Mouse (Mus musculus) ovary, adult 18-20 months (tissue): ENCODE data around the gene Egln3.

Experiments used
- DNase-seq: peaks from one replicate; pipeline ENCODE4 v3.0.0; 2022; ENCODE audit warnings: low spot score, mixed read lengths

Gene Egln3

GRCm38 (mm10) chr12:54203656-54204045 lies at the start of gene Egln3:
TSS of gene Egln3 (minus strand) at chr12:54203860.
- peak; percentile 74 for DNase-seq

DNA sequence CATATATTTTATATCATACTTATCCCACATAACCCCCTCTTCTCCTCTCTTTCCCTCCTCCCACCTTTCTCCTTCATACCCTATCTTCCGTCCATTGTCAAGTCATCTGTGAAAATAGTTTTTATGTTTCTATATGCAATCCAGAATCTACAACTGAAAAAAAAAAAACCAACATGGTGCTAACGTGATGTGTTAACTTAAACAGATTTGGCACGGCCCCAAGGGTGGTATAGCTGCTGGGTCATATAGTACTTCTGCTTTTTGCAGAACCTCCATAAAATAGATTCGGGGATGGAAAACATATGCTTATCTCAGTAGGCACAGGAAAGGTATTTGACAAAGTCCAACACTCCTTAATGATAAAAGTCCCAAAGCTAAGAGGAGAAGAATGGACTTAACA lies 49.8 kb upstream of the Egln3 start:
- no peak for DNase-seq

DNA sequence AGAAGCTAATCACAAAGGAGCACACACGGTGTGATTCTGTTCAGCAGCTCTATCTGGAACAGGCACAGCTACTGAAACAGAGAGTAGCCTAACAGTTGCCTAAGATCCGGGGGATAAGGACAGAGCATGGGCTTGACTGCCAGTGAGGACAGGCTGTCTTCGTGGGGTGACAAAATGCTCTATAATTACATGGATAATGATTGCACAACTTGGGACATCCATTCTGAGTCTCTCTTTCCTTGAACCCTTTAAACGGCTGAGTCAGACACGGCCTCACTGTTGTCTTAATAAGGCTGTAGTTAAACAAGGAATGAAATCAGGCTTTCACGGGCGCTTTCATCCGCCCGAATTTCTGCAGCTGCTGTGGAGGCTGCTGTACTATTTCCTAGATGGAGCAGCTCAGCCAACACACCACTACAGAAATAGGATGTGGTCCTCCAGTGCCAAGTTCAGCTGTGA lies 48.3 kb upstream of the Egln3 start:
- DNase-seq = no peak

DNA sequence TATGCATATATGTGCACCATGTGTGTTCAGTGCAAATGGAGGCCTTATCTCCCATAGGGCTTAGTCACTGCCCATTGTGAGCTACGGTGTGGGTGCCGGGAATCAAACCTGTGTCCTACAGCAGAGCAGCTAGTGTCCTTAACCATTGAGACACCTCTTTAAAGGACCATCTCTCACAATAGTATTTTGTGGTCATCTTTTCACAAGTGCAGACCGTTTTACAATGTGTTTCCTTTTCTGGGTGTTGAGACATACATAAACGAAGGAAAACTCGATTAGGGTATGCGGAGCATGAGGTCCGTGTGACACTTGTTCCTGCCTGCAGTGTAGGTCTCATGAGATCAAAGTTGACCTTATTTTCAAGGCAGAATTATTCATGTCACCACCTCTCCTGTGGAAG lies 44.2 kb upstream of the Egln3 start:
- no peak for DNase-seq

DNA sequence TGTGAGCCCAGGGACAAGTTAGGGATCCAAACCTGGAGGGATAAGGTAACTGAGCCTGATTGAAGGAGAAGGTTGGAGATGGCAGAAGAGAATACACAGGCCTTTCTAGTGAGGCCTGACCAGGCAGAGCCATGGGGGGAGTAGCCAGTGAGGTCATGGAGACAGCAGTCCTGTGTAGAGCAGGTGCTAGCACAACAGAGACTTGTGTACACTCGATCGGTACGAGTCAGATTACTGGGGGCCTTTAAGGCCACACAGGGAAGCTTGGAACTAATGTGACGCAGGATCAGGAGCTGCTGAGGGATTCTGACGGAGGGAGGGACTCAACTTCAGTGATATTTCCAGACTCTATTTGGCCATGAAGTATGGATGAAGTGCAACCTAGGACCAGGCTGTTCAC lies 39.5 kb upstream of the Egln3 start:
- no peak for DNase-seq

DNA sequence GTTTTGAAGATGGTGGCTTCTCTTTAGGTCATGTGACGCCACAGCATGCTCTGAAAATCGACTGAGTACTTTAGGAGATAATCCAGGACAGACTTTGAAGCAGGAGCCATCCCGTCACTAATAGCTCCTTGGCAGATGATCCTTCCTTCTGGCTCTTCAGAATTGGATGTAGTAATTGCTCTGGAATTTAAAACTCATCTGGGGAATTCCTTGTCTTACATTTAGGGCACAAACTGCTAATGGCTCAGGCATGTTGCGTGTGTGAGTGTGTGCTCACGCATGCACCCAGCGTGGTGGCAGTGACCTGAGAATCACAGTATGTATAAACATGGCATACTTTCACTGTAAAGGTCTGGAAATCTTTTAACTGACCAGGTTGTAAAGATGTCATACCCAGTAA lies 38.3 kb upstream of the Egln3 start:
- no peak for DNase-seq

- DNase-seq = no peak
These were observed 30.1 kb upstream of the Egln3 start for GRCm38 (mm10) chr12:54233794-54234193.

GRCm38 (mm10) chr12:54232996-54233603 lies 29.4 kb upstream of the Egln3 start:
- no peak for DNase-seq

DNA sequence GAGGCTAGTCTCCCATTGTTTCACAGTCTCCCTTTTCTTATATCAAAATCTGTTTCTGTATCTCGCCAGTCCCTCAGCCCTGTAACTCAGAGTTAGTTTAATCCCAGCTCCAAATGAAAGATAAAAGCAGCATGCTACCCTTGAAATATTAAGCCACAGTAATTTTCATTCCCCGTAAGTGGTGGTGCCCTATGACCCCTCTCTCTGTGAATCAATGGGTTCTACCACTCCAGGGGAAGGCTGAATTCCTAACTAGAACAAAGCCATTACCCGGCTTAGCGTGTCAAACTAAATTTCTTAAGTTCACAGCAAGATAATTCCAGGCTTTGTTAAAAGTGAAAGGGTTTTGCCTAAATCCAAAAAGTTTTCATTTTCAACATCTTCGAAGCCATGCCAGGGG lies 28.8 kb upstream of the Egln3 start:
- no peak for DNase-seq

GRCm38 (mm10) chr12:54227551-54227950 lies 23.9 kb upstream of the Egln3 start:
- DNase-seq = no peak

- no peak for DNase-seq
These were observed 22.7 kb upstream of the Egln3 start for GRCm38 (mm10) chr12:54226341-54226740.

DNA sequence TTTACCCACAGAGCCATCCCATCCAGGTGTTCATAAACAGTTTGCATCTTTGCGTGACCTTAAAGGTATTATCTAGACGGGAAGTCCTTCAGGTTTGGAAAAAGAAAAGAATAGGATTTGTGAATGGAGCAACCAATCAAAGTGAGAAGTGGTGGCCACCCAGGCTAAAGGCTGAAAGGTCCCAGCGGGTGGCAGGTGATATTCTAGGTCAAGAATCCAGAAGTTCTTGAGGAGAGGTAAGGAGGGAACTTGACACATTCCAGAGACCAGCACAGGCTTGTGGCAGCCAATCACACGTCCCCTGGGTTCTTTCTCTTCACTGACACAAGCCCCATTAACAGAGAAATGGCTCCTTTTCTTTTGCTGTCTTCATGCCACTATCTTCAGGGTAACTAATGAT lies 21.9 kb upstream of the Egln3 start:
- no peak for DNase-seq

GRCm38 (mm10) chr12:54225090-54225489 lies 21.4 kb upstream of the Egln3 start:
- DNase-seq = no peak

DNA sequence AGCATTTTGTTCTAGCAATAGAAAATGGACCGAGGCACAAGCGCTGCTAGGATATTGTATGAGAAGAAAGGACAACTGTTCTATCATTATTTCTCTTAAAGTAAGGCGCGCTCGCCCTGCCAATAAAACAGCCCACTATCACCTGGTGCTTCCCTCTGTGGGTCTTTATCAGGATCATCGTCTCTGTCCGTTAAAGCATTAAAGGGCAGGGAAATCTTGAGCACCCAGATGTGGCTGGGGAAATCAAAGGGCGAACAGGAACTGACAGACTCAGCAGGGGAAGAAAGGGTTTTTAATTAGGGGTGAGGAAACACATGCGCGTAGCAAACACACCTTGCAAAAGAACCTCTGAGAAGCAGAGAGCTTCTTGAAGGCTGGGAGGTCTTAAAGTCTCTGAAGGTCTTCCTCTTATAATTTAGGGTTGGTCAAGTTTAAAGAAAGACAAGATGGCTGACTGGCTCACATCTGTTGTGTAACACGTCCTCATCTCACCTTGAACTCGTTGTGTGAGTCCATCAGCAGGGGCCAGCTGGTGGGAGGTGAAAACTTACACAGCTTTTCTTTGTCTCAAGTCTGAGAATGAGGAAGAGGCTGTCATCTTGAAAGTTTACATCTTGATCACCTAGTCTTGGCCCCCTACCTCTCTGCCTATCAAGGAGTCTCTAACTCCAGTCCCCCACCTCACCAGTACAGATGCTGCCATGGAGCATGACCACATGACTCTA lies 18.5 kb upstream of the Egln3 start:
- no peak for DNase-seq

GRCm38 (mm10) chr12:54216673-54217072 lies 13.0 kb upstream of the Egln3 start:
- DNase-seq = no peak

DNA sequence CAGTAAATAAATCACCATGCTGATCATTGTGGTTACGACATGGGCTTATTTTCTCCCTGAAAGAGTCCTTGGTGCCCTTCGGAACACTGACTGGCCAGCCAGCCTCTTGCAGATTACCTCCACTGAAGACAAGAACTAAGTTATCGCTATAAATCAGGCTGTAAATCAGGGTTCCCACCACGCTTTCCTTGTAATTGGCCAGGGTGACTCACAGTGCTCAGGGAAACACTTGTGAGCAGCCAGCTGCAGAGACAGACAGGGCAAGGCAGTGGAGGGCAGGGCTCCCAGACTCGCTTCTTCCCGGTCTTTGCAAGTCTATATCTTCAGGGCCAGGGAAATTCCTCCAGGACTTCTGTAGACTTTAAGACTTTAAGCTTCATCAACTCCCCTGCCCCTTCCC lies 10.8 kb upstream of the Egln3 start:
- no peak for DNase-seq

GRCm38 (mm10) chr12:54213871-54214270 lies 10.2 kb upstream of the Egln3 start:
- DNase-seq = no peak

GRCm38 (mm10) chr12:54213230-54213629 lies 9.6 kb upstream of the Egln3 start:
- no peak for DNase-seq

DNA sequence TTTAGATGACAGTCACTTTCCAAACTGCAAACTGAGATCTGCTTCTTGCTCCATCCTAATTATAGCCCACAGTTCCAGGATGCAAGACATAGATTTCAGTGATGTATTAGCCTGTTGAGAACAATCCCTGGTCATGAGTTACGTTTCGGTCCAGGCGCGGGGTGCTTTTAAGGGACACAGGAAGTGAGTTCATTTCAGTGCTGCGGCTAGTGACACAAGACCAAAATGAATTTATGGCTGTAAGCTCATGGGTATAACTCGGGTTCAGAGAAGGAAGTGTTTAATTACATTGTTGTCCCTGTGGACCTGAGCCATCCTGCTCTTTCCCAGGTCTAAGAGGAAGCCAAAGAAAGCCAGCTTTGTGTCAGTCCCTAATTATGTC lies 5.5 kb upstream of the Egln3 start:
- DNase-seq = no peak

- DNase-seq = no peak
These were observed 4.9 kb upstream of the Egln3 start for GRCm38 (mm10) chr12:54208433-54209181.

DNA sequence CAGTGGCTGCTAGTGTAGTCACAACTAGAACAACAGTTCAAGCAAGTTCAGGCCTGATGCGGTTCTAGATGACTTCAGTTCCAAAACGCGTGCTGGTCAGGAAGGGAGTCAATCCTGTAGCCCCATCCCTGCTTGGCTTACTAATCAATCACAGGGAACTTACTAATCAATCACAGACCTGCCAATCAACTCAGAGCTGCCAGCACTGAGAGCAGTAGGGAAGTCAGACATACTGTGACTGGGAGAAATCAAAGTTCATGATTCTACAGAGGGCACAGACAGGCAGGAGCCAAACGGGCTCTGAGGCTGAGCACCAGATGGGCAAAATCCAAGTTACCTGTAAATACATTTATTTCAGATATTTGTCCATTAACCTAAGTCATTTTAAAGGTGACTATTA lies 2.1 kb upstream of the Egln3 start:
- DNase-seq = no peak

GRCm38 (mm10) chr12:54205195-54205594 lies 1.5 kb upstream of the Egln3 start:
- DNase-seq = no peak
